Mouse (Mus musculus) 3134 (cell line): ENCODE measurements around the gene S100a16.
A peak's percentile ranks its signal among the peaks of the same experiment; 100 is the strongest.

Experiments
- DNase-seq: peaks from one replicate; pipeline ENCODE4 v3.0.0-alpha.2; 2011; ENCODE audit warnings: low spot score; ENCODE audit not compliant: insufficient read length; ENCODE audit errors: extremely low read depth

S100a16 gene

DNA sequence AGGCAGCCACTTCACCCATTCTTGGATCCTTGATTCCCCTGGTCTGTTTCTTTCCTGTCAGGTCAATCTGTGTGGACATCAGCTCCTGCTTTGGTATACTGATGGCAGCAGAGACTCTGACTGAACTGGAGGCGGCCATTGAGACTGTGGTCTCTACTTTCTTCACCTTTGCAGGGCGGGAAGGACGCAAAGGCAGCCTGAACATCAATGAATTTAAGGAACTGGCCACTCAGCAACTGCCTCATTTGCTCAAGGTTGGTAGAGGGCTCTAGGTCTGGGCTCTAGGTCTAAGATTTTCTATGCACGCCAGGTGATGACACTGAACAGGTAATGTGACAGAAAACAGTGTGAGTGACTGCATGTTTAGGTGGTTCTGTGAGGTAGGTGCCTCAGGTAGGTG, 21.3 kb upstream of the S100a16 start:
- DNase-seq = no peak

DNA sequence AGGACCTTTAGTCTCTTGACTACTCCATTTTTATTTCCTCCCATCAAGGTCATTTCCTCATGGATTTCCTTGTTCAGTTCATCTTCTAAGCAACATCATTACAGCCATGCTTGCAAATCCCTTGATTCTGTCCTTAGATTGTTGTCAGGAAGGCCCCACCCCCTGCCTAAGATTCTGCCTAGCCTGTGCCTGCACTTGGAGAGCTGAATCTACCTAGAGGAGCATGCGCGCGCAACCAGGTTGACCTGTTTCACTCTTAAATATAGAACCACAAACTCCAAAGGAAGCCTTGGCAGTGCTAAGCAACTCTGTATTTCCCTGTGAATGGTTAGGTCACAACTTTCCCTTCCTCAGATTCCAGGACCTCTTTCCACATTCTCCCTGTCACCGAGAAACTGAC, 19.3 kb upstream of the S100a16 start:
- no peak for DNase-seq

DNA sequence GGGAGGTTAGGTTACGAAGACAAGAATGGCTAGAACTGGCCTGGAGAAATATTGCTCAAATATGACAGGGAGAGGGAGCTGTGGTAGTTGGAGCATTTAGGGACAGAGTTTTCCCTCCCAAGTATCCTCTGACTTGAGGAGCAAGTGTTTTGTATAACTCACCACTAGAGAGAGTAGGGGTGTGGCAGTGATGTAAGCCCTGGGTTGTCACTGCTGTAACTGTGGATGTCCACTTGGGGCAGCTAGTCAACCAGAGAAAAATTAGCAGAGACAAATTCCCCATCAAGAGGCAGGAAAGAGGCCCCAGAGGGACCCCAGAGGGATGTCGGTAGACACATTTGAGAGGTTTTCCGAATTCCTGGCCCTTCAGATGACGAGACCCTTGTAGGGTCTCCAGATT, 11.6 kb upstream of the S100a16 start:
- peak; percentile 57 for DNase-seq

DNA sequence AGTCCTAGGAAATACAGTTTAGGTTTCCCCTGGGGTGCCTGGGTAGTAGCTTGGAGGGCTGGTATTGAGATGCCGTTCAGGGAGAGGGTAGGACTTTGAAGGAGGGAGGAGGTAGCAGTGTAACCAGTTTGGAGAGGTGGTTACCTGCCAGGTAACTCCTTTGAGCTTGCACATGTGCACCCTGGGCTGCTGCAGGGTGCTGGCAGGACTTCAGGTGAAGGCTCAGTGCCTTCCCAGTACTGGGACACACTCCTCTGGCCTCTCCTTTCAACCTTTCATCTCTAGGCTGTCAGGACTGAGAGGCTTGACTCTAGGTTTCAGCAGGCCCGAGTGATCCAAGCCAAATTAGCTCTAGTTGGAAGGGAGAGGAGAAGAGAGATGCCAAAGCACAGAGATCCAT, 11.0 kb upstream of the S100a16 start:
- DNase-seq = no peak

DNA sequence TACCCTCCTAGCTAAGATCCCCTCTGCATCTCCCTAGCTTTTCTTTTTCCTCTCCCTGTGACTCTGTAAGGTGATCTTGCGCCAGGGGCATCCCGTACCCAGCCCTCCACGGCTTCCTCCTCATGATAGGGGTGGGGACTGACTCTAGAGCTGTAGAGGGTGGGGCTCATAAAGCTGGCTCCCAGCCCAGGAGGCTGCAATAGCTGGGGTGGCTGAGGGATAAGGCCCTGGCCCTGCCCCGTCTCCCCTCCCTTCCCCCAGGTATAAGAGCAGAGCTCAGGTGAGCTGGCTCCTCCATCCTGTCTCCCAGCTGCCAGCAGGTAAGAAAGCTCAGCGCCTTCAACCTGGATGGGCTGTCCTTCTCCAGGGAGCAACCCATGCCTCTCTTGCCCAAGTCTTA, 10.5 kb upstream of the S100a16 start, which contains the start of gene S100a14:
TSS of gene S100a14 (plus strand) at position 277 of the 400 bp plus-strand sequence.
- DNase-seq = peak; percentile 42

DNA sequence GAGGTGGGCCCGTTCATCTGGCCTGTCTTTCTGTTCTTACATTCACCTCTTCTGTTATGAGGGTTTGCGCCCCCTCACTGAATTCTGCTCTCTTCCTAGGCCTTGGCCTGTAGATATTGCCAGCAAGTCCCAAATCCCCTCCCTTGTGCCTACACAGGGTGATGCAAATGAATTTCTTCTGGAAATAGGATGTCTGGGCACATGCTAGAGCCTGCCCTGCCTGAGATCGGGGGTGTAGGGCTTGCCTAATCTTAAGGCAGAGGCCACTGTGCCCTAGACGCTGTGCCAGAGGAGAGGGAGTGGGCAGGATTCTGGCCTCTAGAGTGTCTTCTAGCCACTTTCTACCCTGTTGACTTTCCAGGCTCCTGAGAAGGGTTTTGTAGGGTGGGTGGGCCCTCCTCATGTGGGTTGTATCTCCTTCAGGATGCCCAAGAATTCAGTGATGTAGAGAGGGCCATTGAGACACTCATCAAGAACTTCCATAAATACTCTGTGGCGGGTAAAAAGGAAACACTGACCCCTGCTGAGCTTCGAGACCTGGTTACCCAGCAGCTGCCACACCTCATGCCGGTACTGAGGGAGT, 9.7 kb upstream of the S100a16 start:
- DNase-seq = no peak

DNA sequence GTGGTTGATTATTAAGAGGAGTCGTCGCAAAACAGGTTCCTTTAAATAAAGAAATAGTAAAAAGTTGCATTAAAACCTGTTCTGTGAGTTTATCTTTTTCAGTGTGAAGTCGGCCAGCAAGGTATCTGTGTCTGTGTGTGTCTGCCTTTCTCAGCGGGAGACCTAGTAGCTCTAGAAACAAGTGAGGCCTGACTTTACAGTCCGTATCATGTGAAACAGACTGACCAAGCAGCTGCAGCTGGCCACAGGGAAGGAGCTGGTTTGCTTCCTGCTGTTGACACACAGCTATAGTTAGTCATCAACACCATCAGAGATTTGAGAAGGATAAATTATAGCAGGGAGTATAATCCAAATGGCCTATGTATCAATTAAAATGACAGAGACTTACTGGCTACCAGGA, 5.3 kb upstream of the S100a16 start:
- DNase-seq = no peak

DNA sequence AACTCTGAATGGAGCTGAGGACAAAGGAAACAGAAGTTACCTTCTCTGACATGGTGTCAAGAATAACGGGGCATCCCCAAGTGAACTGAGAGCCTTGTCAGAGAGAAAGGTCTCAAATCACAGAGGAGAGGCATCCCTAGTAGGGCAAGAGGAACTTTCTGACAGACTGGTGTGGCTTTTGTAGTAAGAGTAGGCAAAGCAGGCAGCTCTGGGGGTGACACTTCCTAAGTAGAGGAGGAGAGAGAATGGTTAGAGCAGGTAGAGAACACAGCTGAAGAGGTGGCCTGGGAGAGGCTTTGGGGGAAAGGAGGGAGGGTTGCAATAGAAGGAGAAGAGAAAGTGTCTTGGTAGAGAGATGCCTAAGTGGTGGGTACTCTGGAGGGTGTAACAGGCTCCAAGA, 1.6 kb upstream of the S100a16 start:
- DNase-seq = no peak

DNA sequence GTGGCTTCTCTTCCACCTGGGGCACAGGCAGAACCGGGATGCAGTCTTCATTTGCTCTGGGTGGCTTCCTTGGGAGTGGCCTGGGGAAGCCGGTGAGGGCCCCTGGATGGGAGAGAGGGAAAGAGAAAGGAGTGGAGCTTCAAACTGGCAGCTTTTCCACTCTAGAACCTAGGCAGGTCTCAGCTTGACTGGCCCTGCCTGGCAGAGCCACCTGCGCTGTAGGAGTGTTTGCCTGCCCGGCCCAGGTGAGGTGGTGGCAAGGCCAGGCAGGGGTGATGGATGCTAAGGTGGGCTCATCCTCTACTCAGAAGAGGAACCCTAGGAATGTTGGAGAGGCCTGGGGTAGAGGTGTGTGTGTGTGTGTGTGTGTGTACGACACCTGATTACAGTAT, 847 bp downstream of the S100a16 start:
- DNase-seq = no peak

DNA sequence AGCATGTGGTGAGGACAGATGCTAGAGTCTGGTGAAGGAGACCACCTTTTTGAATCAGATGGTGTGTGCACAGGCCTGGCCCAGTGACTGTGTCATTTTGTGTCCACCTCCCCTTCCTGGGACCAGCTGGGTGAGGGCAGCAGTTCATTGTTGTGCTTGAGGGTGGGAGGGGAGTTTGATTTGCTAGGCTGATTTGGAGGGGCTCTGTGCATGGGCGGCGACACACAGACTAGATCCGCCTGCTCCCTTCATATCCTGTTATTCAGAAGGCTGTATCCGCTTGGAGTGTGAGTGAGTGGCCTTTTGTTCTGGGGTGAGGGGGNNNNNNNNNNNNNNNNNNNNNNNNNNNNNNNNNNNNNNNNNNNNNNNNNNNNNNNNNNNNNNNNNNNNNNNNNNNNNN, 3.9 kb downstream of the S100a16 start:
- DNase-seq = no peak

DNA sequence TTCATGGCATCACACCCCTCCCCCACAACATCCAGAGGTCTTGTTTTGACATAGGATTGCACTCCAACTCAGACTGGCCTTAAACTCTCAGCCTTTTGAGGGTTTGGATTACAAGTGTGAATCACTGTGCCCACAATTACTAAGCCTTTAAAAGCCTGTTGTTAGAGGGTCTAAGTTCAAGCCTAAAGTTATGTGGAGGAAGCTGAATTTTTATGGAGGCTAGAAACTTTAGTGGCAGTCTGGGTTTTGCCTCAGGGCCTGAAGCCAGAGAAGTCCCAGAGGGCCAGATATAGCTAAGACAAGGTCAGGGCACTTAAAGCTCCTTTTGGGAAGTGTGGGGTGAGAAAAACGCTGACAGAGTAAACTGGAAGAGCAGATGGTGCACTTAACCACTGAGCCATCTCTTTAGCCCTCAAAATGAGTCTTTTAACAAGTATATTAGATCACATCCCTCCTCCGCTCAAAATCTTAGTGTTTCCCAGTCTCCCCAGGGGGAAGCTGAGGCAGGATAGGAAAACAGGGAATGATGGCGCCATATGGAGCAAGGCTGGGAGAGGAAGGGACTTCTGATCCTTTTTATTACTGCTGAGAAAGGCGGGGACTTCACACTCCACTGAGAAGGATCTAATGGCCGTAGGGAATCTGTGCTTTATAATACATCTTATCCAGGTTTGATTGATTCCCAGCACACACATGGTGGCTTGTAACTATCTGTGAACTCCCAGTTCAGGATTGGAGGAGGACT, 12.8 kb downstream of the S100a16 start:
- DNase-seq = peak; percentile 74

DNA sequence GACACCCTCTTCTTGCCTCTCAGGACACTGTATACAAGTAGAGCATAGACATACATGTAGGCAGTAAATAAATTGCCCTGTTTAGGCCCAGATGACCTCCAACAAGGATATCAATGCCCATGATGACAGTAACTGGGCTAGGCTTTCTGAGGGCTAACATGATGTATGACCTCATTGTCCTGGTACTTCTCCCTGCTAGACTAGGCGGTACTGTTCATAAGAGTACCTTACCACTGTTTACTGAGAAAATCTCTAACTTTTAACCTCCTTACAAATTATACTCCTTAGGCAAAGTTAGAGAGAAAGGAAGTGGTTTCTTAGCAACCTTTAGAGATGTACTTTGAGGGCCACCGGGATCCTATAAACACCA, 13.4 kb downstream of the S100a16 start:
- DNase-seq = no peak

DNA sequence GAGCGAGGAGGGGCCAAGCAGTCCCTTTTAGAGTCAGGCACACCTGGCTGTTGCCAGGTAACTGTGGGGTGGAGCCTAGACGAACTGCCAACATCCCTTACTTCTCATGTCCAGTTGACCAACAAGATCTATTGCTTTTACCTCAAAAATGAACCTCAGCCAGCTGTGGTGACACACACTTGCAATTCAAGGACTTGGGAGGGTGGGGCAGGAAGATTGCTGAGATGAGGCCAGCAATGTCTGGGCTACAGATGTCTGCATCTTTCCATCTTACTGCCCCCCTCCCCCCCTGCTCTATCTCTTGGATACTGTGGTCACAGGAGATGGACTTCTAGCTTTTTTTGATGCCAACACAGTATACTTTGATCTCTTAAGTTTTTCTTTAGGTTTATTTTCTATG, 15.2 kb downstream of the S100a16 start:
- no peak for DNase-seq

DNA sequence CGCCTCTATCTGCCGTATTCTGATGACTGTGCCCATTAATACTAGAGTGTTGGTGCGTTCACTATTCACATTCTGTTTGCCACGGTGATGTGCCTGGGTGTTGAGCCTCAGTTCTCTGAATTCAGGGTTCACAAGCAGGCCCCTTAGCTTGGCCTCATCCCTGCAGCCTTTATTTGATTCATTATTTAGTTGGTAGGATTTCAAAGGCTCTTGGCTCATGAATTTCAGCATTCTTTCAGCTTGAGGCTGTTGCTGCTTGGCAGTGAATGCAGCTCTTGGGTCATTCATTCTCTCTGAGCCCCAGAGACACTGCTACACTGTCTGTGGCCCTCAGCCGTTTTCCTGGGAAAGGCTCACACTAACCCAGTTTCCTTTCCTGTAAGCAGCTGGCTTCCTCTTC, 18.9 kb downstream of the S100a16 start:
- peak; percentile 23 for DNase-seq

DNA sequence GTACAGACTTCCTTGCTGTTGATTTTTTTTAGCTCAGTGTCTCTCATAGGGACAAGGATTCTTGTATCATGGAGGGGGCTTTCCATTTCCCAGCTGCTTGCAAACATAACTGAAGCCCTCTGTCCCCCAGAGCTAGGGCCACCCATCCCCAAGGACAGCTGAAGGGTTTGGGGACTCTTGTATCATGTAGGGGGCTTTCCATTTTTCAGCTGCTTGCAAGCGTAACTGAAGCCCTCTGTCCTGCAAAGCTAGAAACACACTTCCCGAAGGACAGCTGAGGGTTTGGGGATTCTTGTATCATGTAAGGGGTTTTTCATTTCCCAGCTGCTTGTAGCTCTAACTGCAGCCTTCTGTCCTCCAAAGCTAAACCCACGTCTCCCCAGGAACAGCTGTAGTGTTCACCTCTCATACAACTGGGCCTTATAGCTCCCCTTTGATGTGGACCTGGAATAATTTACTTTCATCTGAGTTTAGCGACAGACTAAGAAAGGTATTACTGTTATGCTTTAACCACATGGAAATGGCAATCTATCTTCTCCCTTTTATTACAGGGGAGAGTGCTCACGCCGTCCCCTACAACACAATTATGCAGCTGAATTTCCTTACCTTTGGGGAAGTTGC, 23.1 kb downstream of the S100a16 start, which contains the start of gene S100a3:
TSS of gene S100a3 (plus strand) at position 571 of the 621 bp plus-strand sequence.
- no peak for DNase-seq

DNA sequence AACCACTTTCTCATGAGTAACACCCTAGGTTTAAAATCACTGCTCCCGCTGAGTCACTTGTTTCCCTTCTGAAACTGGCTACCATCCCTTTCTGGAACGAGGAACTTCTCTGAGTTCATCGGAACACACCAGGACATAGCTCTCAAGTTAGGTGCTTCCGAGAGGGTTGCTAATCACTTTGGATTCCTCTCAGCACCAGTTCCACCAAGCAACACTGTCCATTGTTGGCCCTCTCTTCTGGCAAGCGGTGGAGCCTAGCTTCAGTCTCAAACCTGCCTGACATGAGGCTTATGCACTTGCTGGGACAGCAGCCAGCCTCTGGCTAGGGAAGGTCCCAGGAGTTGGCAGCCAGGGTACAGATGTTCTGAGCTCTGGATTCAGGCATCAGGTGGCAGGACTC, 37.6 kb downstream of the S100a16 start:
- peak; percentile 71 for DNase-seq

DNA sequence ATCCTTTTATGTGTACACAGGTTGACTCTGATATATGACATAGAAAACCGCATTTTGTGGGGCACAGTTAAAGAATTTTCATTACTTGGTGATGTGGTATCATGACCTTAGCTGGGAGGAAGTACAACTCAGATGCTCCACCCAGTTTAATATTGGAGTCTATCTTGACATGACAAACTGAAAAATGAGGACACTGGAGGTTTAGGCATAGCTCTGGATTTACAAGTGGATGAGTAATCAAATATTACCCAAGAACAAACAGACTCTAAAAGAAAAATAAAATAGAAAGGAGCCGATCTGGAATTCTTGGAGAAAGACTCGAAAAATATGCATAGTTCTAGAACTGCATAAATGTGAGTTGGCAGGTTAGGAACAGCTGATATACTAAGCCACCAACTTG, 38.3 kb downstream of the S100a16 start:
- peak; percentile 41 for DNase-seq

DNA sequence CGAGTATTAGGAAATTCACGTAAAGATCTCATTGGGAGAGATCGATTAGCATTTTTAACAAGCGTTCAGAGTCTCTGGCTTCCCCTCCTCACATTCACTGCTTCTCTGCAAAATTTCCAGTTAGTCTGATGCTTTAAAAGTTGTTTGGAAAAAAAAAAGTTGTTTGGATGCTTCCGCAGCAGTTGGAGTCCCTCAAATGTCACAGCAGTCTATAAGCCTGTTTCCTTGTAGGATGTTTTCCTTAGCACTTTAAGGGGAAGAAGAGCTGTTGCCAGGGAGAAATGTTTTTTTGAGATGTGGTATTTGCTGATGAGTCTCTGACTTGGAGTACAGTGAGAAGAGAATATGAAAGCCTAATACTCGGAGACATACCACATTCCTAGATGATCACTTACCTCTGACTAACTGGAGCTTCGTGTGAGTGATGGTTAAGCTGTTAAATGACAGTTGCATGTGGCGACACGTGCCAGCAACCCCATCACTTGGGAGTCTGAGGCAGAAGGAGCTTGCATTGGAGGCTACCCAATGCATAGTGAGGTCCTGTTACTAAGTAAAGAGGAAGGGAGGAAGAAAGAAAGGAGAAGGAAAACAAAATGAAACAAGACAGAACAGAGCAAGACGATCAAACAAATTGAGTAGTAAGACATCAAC, 39.4 kb downstream of the S100a16 start:
- no peak for DNase-seq

DNA sequence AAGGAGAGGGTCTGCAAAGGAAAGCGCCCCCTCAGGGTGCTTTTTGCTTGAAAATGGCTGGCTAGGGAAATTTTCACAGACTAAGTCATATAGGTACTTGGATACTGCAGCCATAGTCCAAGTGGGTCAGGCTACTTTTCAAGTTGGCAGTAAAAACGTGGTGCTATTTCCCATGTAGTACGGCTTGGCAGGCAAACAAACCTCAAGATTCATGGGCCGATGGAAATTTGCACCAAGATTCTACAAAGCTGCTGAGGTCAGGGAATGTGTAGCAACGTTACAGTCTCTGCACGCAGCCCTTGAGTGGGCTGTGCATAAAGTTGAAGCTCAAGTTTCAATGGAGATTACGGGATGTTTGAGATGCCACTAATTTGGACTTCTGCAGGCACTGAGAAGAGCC, 42.4 kb downstream of the S100a16 start:
- DNase-seq = peak; percentile 40

DNA sequence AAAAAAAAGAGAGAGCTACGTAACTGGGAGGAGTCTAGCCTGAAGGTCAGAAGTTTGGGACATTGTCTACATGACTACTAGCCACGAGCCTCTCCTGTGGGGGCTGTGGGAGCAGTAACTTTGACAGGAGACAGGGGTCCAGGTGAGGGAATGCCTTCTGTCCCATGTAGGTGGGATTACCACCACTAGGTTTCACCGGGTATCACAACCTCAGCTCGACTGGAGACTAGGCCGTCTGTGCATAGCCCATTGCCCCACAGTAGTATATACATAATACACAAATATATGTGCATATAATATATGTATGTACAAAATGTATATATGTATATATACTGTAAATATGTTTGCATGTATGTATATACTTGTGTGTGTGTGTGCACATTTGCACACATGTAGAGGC, 44.1 kb downstream of the S100a16 start:
- DNase-seq = no peak

DNA sequence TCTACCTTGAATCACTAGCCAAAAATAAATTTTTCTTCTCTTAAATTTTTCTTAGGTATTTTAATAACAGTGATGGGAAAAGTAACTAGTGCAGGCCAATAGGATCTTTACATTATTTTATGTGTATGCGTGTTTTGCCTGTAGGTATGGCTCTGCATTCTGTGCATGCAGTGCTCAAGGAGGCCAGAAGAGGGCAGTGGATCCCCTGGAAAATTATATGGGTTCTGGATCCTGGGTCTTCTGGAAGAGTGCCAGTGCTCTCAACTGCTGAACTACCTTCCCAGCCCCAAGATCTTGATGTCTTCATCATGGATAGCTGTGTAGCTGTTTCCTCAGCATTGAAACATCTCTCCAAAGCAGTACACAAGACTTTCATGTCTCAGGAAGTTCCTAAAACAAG, 45.1 kb downstream of the S100a16 start:
- DNase-seq = no peak

DNA sequence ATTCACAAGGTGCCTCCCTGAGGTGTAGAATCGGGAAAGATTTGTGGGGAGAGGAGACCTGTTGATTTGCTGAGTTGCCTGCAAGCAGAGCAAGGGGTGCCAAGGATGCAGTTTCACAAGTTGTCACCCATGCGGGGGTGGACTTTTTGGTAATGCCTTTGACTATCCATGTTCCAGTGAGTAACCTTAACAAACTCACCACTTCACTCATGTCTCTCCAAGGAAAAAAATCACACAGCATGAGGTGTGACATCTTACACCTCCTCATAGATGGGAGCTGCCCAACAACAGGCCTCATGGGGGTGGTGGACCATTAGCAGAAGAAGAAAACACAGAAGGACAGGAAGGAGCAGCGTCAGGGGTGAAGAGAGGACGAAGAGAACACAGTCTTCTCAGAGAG, 45.5 kb downstream of the S100a16 start:
- no peak for DNase-seq
